Mouse (Mus musculus): Measurements from ENCODE around the gene Ripor2. TPM values are rescaled to one million over a fixed set of nuclear protein-coding genes. Genes with fewer than 3 reads are reported as not detected.
A peak's percentile ranks its signal among the peaks of the same experiment; 100 is the strongest.
"Not testable (repeated sequence)": the region's sequence is repeated elsewhere in the genome, so short reads cannot be mapped to it uniquely, and the experiment has no call there.

Ripor2 gene
- total RNA-seq, 4 experiments from 2014 or later = 3.1 to 9.0 (median 4.5) TPM

- DNase-seq (ENCODE audit: low spot score in 2 of 2) = no peak
Observed at GRCm38 (mm10) chr13:24760351-24760870, 178.4 kb downstream of the Ripor2 start.

- no peak for DNase-seq (ENCODE audit: low spot score in 2 of 2)
Observed at GRCm38 (mm10) chr13:24761083-24761402, 179.1 kb downstream of the Ripor2 start.

- peak; percentile 74 to 80 for DNase-seq (ENCODE audit: low spot score in 2 of 2)
Observed at GRCm38 (mm10) chr13:24761403-24762227, 179.6 kb downstream of the Ripor2 start, which contains the start of gene Gmnn. Gmnn (minus strand) TSS chr13:24761923.

- DNase-seq (ENCODE audit: low spot score in 2 of 2) = no peak
Observed at GRCm38 (mm10) chr13:24762254-24762653, 180.3 kb downstream of the Ripor2 start.

- not testable (repeated sequence) for DNase-seq (ENCODE audit: low spot score in 2 of 2)
Observed at GRCm38 (mm10) chr13:24767809-24768208, 185.8 kb downstream of the Ripor2 start.

GRCm38 (mm10) chr13:24771482-24771881, 189.5 kb downstream of the Ripor2 start:
- not testable (repeated sequence) for DNase-seq (ENCODE audit: low spot score in 2 of 2)

- no peak for DNase-seq (ENCODE audit: low spot score in 2 of 2)
Observed at GRCm38 (mm10) chr13:24776146-24776844, 194.3 kb downstream of the Ripor2 start.

GRCm38 (mm10) chr13:24778026-24778425, 196.0 kb downstream of the Ripor2 start:
- DNase-seq (ENCODE audit: low spot score in 2 of 2) = no peak

GRCm38 (mm10) chr13:24778706-24779380, 196.9 kb downstream of the Ripor2 start:
- no peak for DNase-seq (ENCODE audit: low spot score in 2 of 2)

- no peak for DNase-seq (ENCODE audit: low spot score in 2 of 2)
Observed at GRCm38 (mm10) chr13:24781916-24782315, 199.9 kb downstream of the Ripor2 start.

Other genes starting within 250 kb of the Ripor2 start
- gene Armh2, start 159.0 kb downstream of the Ripor2 start, total RNA-seq (2022) = not detected
- gene Gmnn, start 179.7 kb downstream of the Ripor2 start, total RNA-seq (2022) = 1 to 10 TPM; 3.1 to 4.9 (median 4.0) TPM
- 10 to 100 TPM; 45.0 to 68.9 (median 57.9) TPM for gene BC005537, start 219.5 kb downstream of the Ripor2 start, total RNA-seq (2022)
- gene Acot13, start 249.4 kb downstream of the Ripor2 start, total RNA-seq (2022) = 100 to 1,000 TPM; 129 to 137 (median 136) TPM
- gene Tdp2, start 249.5 kb downstream of the Ripor2 start, total RNA-seq (2022) = 1 to 10 TPM; 7.2 to 9.8 (median 8.1) TPM

All from gastrocnemius, adult 8-10 months (tissue).